Mouse (Mus musculus) cerebellum, adult 11-12 months (tissue): ENCODE measurements at regions not wholly inside any gene's neighbourhood (a gene's known extent, or its start where the extent isn't known, plus 50 kb on each side); places are given as distances from the start of the nearest gene placed in this dataset.
"Not testable (repeated sequence)": the region's sequence is repeated elsewhere in the genome, so short reads cannot be mapped to it uniquely, and the experiment has no call there.

ENCODE experiments used
- DNase-seq: peaks from one replicate; pipeline ENCODE4 v3.0.0; 2022

GRCm38 (mm10) chr8:34275977-34276660 is 164.6 kb upstream of the Gm10131 start:
- no peak for DNase-seq

GRCm38 (mm10) chr8:34274796-34275195 is 163.3 kb upstream of the Gm10131 start:
- DNase-seq, result not testable (repeated sequence)

- DNase-seq, result no peak
These were observed 162.6 kb upstream of the Gm10131 start for GRCm38 (mm10) chr8:34274171-34274570.

- no peak for DNase-seq
These were observed 158.3 kb upstream of the Gm10131 start for GRCm38 (mm10) chr8:34269848-34270247.

GRCm38 (mm10) chr8:34268806-34269520 is 157.4 kb upstream of the Gm10131 start:
- DNase-seq, result no peak

GRCm38 (mm10) chr8:34254978-34255377 is 143.4 kb upstream of the Gm10131 start:
- no peak for DNase-seq

- no peak for DNase-seq
These were observed 140.4 kb upstream of the Gm10131 start for GRCm38 (mm10) chr8:34251934-34252333.

GRCm38 (mm10) chr8:34239346-34239900 is 127.9 kb upstream of the Gm10131 start:
- no peak for DNase-seq

- peak; percentile 76 for DNase-seq
These were observed 122.2 kb upstream of the Gm10131 start for GRCm38 (mm10) chr8:34233705-34234104.

GRCm38 (mm10) chr8:34229477-34229876 is 117.9 kb upstream of the Gm10131 start:
- no peak for DNase-seq

- DNase-seq, result no peak
These were observed 113.7 kb upstream of the Gm10131 start for GRCm38 (mm10) chr8:34225011-34225890.

GRCm38 (mm10) chr8:34222187-34222586 is 110.7 kb upstream of the Gm10131 start:
- DNase-seq, result no peak
